Mouse (Mus musculus) cerebellum, adult 9-11 months (tissue): ENCODE results near the gene Svs5.
"Not testable (repeated sequence)": the region's sequence is repeated elsewhere in the genome, so short reads cannot be mapped to it uniquely, and the experiment has no call there.

Source experiments
- DNase-seq: peaks from one replicate; pipeline ENCODE4 v3.0.0; 2022

Svs5 gene

DNA sequence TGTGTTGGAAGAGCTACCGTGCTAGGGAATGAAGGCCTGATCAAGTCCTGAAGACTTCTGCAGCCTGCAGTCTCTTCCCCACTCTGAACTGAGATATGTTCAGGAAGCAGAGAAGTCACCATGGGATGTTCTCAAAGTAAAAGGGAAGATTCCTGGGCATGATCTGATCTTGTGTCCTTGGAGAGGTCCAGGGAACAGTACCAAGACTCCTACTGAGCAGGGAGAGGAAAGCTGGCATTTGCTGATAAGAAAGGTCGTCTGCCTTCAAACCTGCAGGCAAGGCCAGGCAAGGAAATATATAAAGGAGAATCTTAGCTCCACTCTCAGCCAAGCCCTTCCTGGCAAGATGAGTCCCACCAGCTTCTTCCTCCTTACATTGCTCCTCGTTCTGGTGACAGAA, at the start of gene Svs5:
Gene Svs5 (plus strand): TSS at position 301 of the 400 bp plus-strand sequence.
- DNase-seq = not testable (repeated sequence)

DNA sequence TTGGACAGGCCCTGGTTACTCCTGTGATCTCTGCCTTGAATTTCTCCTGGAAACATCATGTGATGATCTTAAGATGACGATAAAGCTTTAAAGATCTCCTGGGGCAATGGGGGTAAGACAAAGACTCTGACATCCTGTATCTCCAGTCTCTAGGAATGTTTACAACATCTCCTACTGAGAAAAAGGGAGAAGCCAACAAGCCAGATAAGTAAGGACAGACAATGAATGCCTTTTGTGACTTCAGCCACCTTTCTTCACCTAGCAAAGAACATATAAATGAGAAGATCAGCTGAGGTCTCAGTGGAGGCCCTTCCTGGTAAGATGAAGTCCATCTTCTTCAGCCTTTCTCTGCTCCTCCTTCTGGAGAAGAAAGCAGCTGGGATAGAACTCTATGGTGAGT, 43.6 kb upstream of the Svs5 start, which contains the start of gene Svs3a:
Gene Svs3a (plus strand): TSS at position 301 of the 400 bp plus-strand sequence.
- not testable (repeated sequence) for DNase-seq

DNA sequence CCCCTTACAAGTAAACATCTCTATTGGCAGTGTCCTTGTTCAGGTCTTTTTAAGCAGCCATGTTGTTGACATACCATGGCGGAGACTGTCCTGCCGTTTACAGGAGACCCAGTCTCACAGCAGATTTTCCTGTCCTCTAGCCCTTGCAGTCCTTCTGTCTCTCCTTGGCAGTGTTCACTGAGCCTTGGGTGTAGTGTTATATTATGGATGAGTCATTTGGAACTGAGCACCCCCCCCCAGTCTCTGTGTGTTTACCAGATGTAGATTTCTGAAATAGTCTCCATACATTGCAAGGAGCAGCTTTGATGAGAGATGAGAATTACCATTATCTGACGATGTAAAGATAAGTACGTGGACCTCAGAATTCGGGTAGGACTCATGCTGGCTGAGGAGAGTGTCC, 19.9 kb upstream of the Svs5 start:
- no peak for DNase-seq

DNA sequence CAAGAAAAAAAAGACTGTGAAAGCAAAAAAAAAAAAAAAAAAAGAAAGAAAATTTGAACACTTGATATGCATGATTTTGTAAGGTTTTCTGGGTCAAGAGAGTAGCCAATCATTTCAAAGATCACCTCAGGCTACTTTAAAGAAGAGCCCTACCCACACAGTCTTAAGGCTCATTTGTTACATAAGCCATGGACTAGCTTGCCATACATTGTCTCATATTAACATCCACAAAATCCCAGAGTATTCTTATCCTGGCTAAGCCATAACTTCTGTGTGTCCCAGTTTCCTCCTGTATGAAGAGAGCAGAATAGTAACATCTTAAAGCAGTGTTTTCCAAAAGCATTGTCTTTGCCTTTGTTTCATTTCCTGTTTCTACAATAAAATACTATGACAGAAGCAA, 17.1 kb upstream of the Svs5 start:
- not testable (repeated sequence) for DNase-seq

DNA sequence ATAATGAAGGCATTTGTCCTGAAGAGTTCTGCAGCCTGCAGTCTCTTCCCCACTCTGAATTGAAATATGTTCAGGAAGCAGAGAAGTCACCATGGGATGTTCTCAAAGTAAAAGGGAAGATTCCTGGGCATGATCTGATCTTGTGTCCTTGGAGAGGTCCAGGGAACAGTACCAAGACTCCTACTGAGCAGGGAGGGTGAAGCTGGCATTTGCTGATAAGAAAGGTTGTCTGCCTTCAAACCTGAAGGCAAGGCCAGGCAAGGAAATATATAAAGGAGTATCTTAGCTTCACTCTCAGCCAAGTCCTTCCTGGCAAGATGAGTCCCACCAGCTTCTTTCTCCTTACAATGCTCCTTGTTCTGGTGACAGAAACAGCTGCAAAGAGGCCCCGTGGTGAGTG, 16.1 kb upstream of the Svs5 start, which contains the start of gene Svs6:
Gene Svs6 (plus strand): TSS at position 301 of the 400 bp plus-strand sequence.
- not testable (repeated sequence) for DNase-seq

DNA sequence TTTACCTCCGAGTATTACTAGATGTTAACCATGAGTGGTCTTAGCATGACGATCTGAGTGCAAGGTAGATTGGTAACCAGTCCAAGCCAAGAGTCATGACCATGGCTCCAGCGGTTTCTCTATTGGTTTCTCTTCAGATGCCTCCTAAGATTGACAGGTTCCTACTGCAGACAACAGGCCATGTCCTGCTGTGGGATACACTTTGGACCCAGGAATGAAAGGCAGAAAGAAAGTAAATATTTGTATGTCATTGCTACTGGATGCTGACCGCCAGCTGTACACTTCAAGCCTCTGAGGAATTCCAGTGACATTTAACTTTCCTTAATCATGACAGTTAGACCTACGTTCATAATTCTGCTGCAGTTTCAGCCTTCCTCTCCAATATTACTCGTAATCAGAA, 11.6 kb upstream of the Svs5 start:
- no peak for DNase-seq

DNA sequence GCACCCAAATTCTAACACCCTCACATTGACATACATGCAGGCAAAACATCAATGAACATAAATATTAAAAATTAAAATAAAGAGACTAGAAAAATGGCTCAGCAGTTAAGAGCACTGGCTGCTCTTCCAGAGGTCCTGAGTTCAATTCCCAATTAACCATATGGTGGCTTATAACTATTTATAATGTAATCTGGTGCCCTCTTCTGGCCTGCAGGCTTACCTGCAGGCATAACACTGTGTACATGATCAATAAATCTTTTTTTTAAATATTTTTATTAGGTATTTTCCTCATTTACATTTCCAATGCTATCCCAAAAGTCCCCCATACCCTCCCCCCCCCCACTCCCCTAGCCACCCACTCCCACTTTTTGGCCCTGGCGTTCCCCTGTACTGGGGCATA, 11.2 kb downstream of the Svs5 start:
- not testable (repeated sequence) for DNase-seq

DNA sequence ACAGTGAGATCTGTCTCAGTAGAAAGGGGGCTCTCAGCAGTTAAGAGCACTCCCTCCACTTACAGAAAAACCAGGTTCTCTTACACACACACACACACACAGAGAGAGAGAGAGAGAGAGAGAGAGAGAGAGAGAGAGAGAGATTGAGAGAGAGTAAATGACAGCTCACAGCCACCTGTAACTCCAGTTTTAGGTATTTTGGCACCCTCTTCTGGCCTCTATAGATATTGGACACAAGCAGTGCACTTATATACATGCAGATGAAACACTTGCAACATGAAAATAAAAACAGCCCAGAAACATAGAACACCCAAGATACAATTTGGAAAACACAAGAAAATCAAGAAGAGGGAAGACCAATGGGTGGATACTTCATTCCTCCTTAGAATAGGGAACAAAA, 15.2 kb downstream of the Svs5 start:
- not testable (repeated sequence) for DNase-seq

DNA sequence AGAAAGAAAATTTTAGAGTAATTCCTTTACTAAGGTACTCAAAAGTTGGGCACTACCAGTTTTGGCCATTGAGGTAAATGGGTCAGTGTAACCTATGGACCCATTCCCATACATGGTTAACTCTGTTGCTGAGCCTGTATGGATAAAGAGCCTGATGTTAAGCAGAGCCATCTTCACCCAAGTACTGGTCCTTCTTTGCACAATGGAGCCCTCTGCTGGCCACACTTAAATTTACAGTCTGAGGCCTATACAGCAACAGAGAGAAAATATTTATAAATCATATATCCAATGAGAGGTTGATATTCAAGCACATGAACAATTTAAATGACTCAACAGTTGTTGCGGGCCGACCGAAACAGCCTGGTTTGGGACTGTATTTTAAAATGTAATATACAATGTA, 16.4 kb downstream of the Svs5 start:
- DNase-seq = no peak

DNA sequence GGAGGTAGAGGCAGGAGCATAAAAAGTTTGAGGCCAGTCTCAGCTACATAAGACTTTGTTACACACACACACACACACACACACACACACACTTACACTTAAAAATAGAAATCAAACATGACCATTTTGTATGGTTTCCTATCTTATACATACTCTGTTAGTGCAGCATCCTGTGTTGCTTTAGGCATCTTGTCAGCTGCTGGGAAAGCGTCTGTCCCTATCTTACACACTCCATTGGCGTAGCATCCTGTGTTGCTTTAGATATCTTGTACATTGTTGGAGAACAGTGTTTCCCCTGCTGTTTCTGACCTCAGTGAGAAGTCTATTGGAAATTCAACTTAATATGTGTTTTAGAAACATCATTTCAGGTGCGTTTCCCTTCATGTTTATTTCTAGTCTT, 20.2 kb downstream of the Svs5 start:
- DNase-seq = no peak

DNA sequence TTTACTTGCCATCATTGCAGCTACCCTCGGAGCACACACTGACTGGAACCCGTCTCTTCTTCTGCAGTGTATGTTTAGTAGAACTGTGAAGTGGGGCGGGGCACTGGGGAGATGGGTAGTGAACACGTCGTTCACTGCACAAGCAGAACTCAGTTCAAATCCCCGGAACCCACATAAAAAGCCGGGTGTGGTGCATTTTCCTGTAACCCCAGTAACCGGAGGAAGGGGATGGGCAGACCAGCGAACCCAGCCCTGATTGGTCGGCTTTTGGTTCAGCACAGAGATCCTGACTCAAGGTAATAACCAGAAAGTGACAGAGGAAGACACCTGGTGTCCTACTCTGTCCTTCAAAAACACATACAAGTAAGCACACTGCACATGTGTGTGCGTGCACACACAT, 20.8 kb downstream of the Svs5 start:
- DNase-seq = no peak

DNA sequence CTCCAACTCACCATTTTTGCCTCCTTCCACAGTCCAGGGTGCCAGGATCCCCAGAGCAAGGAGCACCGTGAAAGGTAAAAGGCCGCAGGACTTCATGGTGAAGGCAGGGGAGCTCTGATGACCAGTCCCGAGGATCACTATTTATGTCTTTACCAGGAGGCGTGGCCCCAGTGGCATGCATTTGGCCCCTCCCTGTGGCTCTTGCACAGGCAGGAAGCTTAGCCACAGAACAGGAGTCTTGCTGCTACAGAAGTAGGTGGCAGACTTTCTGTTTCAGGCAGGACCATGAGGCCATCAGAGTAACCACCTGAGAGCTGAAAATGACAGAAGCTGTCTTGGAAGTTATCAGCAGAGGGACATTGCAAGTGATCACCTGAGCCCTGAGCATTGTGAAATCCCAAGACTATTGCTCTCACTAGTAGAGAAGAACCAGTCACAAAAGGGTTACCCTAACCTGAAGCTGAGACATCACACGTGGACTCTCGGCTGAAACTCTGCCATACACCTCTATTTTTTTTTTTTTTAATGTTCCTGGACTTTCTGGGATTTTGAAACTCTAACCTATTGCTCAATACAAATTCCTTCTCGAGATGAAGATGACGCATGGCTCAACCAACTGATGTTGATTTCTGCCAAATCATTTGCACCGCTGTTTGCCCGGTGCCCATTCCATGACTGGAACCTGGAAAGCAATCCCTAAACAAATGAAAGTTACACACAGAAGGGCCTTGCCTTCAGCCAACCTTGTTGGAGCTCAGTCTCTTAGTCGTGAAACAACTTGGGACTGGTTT, 23.8 kb downstream of the Svs5 start:
- DNase-seq = no peak

DNA sequence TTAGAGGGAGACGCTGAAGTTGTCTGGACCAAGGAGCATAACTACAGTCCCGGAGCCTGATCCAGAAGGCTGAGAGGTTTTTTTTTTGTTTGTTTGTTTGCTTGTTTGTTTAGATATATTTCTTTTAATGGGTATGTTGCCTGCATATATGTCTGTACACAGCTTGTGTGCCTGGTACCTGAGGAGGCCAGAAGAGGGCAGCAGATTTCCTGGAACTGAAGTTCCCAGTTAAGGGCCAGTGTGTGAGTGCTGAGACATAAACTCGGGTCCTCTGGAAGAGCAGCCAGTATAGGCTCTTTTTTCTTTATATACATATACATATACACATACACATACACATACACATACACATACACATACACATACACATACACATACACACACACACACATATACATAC, 25.8 kb downstream of the Svs5 start:
- no peak for DNase-seq

DNA sequence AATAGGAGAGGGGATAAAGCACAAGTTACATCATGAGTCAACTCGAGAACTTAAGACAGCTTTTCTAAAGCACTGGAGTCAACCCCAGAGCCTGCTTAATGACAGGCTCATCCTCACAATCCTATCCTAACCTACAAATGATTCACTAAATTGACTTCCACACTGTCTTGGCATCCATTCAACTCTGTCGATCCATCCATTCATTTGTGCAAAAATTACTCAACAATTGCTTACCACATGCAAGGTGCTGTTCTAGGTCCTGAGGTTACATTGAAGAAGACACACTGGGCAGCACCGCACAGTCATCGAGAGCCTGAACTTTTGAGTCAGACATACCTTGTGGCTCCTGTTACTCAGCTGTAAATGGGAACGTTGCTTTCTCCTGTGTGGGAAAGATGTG, 26.5 kb downstream of the Svs5 start:
- no peak for DNase-seq

DNA sequence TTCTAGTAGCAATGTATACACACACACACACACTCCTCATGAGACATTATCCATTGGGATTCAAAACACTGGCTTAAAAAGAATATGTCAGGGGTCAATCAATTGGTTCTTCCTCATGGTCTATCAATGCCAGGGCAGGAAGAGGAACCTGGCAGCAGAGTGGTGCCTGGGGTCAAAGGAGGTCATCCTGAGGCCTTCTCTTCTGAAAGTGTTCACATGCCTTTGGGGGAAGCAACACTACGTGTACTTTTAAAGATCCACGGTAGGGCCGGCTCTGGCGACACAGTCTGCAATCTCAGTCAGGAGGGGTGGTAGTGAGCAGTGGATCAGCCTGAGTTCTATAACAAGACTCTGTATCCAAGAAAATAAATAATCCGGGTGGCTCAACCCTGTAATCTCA, 27.1 kb downstream of the Svs5 start:
- DNase-seq = no peak

DNA sequence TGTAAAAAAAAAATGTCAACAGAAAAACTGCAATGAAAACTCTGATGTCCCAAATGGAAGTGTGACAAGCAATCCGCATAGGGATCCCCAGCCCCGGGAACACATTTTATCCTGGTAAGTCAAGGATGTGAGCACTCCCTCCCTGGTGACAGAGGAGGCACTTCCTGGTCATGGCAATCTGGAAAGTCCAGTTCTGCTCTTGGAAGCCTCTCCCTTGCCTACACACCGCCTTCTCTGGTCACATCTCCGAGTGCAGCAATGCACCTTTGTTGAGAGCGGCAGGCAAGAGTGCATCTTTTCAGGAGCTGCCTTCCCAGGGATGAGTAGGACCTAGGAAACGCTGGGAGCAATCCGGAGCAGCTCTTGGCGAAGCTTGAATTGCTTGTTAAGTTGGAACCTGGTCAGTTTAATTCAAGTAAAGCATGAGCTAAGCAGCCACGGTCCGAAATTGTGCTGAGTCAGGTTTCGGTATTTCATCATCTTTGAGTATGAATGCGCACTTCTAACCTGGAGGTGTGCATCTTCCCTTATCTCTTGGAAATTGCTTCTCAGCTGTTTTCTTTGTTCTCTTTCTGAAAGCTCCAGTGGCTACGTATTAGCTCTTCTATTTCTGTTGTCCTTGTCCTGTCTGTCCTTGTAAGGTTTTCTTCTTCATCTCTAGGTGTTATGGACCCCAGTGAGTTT, 28.6 kb downstream of the Svs5 start:
- no peak for DNase-seq

DNA sequence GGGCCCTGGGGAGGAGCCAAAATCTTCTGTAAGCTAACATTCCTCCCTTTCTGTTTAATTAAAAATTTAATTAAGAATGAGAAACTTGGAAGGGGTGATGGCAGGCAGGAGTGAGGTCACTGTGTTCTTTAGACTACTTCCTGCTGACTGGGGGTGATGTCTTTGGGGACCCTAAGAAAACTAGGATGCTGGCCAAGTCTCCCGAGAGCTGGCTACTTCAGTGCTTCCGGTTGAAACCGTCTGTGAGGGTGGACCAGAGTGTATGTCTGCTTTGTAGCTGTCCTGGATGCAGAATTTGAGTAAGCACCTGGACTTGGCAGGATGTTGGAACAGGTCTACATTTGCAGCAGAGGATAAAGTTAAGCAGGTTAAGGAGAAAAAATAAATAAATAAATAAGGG, 34.4 kb downstream of the Svs5 start:
- no peak for DNase-seq

DNA sequence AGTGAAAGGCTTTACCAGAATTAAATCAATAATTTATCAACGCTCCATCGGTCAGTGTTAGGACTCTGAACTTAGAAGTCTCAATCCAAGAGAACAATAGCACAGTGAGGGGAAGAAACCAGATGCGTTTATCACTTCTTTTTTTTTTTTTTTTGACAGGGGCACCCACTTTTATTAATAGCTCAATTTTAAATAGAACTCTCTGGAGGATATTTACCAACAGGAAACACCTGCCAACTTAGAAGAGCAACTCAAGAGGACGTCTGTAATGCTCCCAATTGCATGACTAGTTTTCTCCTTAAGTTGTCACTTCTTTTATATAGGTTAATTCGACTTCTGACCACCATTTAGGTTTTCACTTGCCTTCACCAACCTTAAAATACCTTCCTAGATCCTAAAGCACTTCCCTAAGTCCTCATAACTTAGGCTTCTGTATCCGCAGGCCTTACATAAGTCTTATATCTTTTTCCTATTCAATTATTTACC, 36.1 kb downstream of the Svs5 start:
- no peak for DNase-seq

DNA sequence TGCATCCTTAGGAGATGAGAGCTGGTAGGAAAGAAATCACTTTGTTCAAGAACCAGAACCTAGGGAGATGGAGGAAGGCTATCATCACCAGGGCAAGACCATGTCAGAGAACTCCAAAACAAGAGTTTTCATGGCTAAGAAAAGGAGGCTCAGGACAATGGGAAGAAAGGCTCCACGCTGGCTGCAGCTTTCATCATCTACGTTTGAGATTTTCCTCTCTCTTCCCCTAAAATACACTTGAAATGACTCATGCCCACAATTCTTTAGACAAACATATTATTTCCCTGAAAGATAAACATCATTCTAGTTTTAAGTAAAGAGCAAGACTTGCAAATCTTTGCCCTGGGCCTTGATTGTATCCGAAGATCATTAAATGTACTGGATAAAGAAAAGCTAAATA, 38.8 kb downstream of the Svs5 start:
- no peak for DNase-seq

DNA sequence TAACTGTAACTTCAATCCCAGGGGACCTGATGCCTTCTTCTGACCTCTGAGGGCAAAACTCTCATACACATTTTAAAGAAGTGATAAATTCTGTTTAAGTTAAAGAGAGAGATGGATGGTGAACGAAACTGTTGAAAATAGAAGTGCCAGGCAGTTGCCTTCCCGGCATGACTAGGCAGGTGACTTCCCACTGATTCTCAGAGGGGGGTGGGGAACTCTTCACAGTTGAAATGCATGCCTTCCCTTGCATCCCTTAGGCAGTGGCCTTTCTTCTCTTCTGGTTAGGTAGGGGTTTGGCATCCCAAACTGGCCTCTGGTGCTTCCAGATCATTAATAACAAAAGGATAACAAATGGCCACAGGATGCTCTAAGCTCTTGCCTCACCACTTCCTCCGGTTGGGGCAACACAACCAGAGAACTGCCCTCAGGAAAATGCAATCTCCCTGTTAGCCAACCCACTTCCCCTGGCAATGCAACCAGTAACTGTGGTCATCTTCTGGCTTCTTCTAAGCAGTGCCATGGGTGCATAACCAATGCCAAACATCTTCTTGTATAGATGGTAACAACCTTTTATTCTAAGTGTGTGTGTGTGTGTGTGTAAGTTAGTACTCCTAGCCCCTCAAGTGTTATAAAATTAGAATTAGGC, 40.0 kb downstream of the Svs5 start:
- no peak for DNase-seq

DNA sequence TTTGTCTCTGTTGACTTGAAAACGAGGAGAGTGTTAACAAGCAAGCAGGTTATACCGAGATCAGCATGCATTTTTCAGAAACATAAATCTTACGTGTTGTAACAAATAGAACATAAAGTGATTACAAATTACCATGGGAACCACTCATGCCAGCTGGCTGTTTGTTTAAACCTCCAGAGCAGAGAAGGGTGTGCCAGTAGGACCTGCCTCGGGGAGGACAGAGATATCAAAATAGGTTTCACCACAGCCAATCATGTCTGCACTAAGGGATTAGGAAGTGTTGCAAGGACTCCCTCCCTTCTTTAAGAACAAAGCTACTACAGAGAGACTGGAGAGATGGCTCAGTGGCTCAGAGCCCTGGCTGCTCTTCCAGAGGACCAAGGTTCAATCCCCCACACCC, 40.6 kb downstream of the Svs5 start:
- DNase-seq = no peak

DNA sequence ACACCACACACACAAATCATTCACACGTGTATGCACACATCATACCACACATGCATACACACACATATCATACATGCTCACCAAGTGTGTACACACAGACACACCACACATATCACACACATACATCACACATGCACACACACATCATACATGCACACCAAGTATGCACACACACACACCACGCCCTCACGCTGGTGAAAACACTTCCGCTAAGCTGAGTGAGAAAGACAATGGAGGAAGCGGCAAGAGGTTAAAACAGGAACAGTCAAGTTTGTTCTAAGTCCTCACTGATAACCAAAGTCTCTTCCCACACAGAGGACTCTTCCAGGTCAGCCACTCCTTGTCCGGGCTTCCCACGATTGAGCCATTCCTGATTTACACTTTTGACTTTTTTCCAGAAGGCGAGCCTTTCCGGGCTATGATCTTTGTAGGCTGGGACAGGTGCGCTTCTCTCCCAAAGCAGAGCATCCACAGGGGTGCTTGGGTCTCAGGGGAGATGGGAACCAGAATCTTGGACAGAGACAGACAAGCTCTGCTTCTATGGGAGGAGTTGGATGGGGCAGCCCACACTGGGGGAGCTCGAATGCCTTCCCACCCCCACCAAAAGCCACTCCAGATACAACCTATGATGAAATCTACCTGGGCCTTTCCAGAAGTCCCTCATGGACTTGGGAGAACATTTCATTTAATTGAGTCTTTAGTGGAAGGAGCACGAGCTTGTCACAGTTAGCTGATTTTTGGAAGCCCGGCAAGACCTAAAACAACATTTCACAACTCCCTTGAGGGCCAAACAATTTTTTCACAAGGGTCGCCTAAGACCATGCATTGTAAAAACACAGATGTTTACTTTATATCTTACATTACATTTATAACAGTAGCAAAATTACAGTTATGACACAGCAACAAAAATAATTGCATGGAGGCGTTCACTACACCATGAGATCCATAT, 45.2 kb downstream of the Svs5 start:
- DNase-seq = no peak

DNA sequence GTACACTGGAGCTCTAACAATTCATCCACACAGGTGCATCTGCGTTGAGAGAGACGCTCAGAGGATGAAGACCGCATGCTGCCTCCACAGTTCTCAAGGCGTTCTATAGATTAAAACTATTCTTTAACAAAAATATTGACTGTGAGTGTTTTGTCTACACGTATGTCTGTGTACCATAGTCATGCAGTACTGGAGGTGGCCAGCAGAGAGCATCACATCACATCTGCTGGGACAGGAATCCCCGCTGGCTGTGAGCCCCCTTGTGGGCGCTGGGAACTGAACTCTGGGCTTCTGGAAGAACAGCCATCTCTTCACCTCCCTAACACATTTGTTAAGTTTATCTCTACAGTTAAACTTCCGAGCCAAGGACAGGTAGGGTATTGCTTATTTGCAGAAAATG, 49.2 kb downstream of the Svs5 start:
- no peak for DNase-seq
